Mouse (Mus musculus) CH12.LX (cell line): Measurements from ENCODE around the gene Nsl1. TPM values are rescaled to one million over a fixed set of nuclear protein-coding genes. Genes with fewer than 3 reads are reported as not detected.

ENCODE experiments used
- DNase-seq: peaks from one replicate; pipeline ENCODE4 v3.0.0-alpha.2; 2013; ENCODE audit errors: extremely low read depth
- H3K27ac ChIP-seq: 2 replicates; pipeline ENCODE4 v1.5.1; 2012; ENCODE audit warnings: low read depth, mild to moderate bottlenecking, control low read depth, moderate library complexity; ENCODE audit not compliant: insufficient read depth
- H3K27me3 ChIP-seq: replicated peaks from 2 replicates; pipeline ENCODE3; 2012; ENCODE audit warnings: inconsistent platforms
- H3K36me3 ChIP-seq, 2 experiments: replicated peaks in 1 of 2; 2 replicates each; pipeline versions ENCODE3 to v1.6.1; 2012; ENCODE audit warnings: inconsistent platforms in 1 of 2, low read length in 1 of 2, mild to moderate bottlenecking in 1 of 2, mixed read lengths in 1 of 2, moderate library complexity in 1 of 2; ENCODE audit not compliant: control insufficient read depth in 1 of 2, insufficient read depth in 1 of 2
- H3K4me1 ChIP-seq, 2 experiments: 2 replicates each; pipeline ENCODE4 v1.6.1; 2012; ENCODE audit warnings: inconsistent platforms in 1 of 2, moderate library complexity in 1 of 2; ENCODE audit not compliant: insufficient read depth in 2 of 2, control insufficient read depth in 1 of 2
- H3K4me2 ChIP-seq: 2 replicates; pipeline ENCODE4 v1.6.1; 2012; ENCODE audit warnings: low read depth, mild to moderate bottlenecking, control low read depth; ENCODE audit not compliant: poor library complexity, insufficient read depth, severe bottlenecking
- H3K4me3 ChIP-seq, 3 experiments: fragments of 150-350 bp in 1 of 3; sonication (generic) in 1 of 3; replicated peaks in 1 of 3; 2 replicates each; pipeline versions ENCODE3 to v1.5.1; 2011 to 2012; ENCODE audit warnings: low read depth in 2 of 3, low read length in 2 of 3, mild to moderate bottlenecking in 2 of 3, moderate library complexity in 2 of 3, control low read depth in 1 of 3, improper control_type of control experiment in 1 of 3, inconsistent platforms in 1 of 3, mixed read lengths in 1 of 3; ENCODE audit not compliant: poor library complexity in 1 of 3
- H3K79me2 ChIP-seq: replicated peaks from 2 replicates; pipeline ENCODE4 v1.6.1; 2012; ENCODE audit warnings: mild to moderate bottlenecking, moderate library complexity; ENCODE audit not compliant: control insufficient read depth, poor library complexity, insufficient read depth, severe bottlenecking; ENCODE audit errors: extremely low read depth
- H3K9ac ChIP-seq: 2 replicates; pipeline ENCODE4 v1.6.1; 2012; ENCODE audit warnings: low read depth, mild to moderate bottlenecking, control low read depth, moderate library complexity; ENCODE audit not compliant: insufficient read depth
- H3K9me3 ChIP-seq: replicated peaks from 2 replicates; pipeline ENCODE3; 2012; ENCODE audit warnings: low read length, inconsistent platforms, mixed read lengths
- CHD1 ChIP-seq: IDR thresholded peaks from 2 replicates; pipeline ENCODE4 v1.6.1; 2012; ENCODE audit warnings: low read depth, low read length, improper control_type of control experiment, inconsistent platforms
- CHD2 ChIP-seq: IDR thresholded peaks from 2 replicates; pipeline ENCODE4 v1.6.1; 2011; ENCODE audit warnings: low read length, improper control_type of control experiment
- CTCF ChIP-seq, 2 experiments: IDR thresholded peaks in 1 of 2; conservative IDR thresholded peaks in 1 of 2; 2 replicates each; pipeline ENCODE4 v1.5.1; 2011 to 2012; ENCODE audit warnings: low read depth in 2 of 2, low read length in 2 of 2, improper control_type of control experiment in 1 of 2, inconsistent platforms in 1 of 2, mild to moderate bottlenecking in 1 of 2, moderate library complexity in 1 of 2
- ETS1 ChIP-seq: conservative IDR thresholded peaks from 2 replicates; pipeline ENCODE4 v1.6.1; 2012; ENCODE audit warnings: low read depth, mild to moderate bottlenecking, inconsistent platforms, low read length, improper control_type of control experiment, moderate library complexity
- GABPA ChIP-seq: IDR thresholded peaks from 2 replicates; pipeline ENCODE4 v1.6.1; 2012; ENCODE audit warnings: low read depth, low read length, improper control_type of control experiment, inconsistent platforms; ENCODE audit not compliant: insufficient replicate concordance
- HCFC1 ChIP-seq: IDR thresholded peaks from 2 replicates; pipeline ENCODE4 v1.6.1; 2012; ENCODE audit warnings: low read depth, mild to moderate bottlenecking, inconsistent platforms, low read length, improper control_type of control experiment
- JUN ChIP-seq: IDR thresholded peaks from 2 replicates; pipeline ENCODE4 v1.6.1; 2011; ENCODE audit warnings: low read depth, mild to moderate bottlenecking, low read length, improper control_type of control experiment, moderate library complexity; ENCODE audit not compliant: insufficient read depth
- JUND ChIP-seq: conservative IDR thresholded peaks from 2 replicates; pipeline ENCODE4 v1.6.1; 2011; ENCODE audit warnings: low read depth, low read length, improper control_type of control experiment
- MAFK ChIP-seq: IDR thresholded peaks from 2 replicates; pipeline ENCODE4 v1.6.1; 2011; ENCODE audit warnings: low read length, improper control_type of control experiment; ENCODE audit not compliant: insufficient replicate concordance
- MAX ChIP-seq: IDR thresholded peaks from 2 replicates; pipeline ENCODE4 v1.6.1; 2011; ENCODE audit warnings: low read length, improper control_type of control experiment
- MAZ ChIP-seq: IDR thresholded peaks from 2 replicates; pipeline ENCODE4 v1.6.1; 2012; ENCODE audit warnings: low read depth, mild to moderate bottlenecking, inconsistent platforms, low read length, improper control_type of control experiment, moderate library complexity
- MYC ChIP-seq: IDR thresholded peaks from 2 replicates; pipeline ENCODE4 v1.6.1; 2011; ENCODE audit warnings: low read depth, mild to moderate bottlenecking, improper control_type of control experiment, low read length
- NELFE ChIP-seq: IDR thresholded peaks from 2 replicates; pipeline ENCODE4 v1.6.1; 2011; ENCODE audit warnings: low read depth, low read length, improper control_type of control experiment
- PAX5 ChIP-seq: IDR thresholded peaks from 2 replicates; pipeline ENCODE4 v1.6.1; 2012; ENCODE audit warnings: low read length, inconsistent platforms, mixed read lengths
- POLR2A ChIP-seq: IDR thresholded peaks from 2 replicates; pipeline ENCODE4 v1.6.1; 2011; ENCODE audit warnings: low read depth, mild to moderate bottlenecking, improper control_type of control experiment, low read length
- POLR2AphosphoS2 ChIP-seq: IDR thresholded peaks from 2 replicates; pipeline ENCODE4 v1.6.1; 2011; ENCODE audit warnings: low read depth, low read length, improper control_type of control experiment
- RAD21 ChIP-seq: IDR thresholded peaks from 2 replicates; pipeline ENCODE4 v1.6.1; 2011; ENCODE audit warnings: low read depth, mild to moderate bottlenecking, low read length, improper control_type of control experiment, moderate library complexity
- RCOR1 ChIP-seq: conservative IDR thresholded peaks from 2 replicates; pipeline ENCODE4 v1.6.1; 2012; ENCODE audit warnings: low read depth, mild to moderate bottlenecking, inconsistent platforms, low read length, improper control_type of control experiment
- SIN3A ChIP-seq: IDR thresholded peaks from 2 replicates; pipeline ENCODE4 v1.6.1; 2012; ENCODE audit warnings: low read length, improper control_type of control experiment, inconsistent platforms
- SMC3 ChIP-seq: IDR thresholded peaks from 2 replicates; pipeline ENCODE4 v1.6.1; 2011; ENCODE audit warnings: low read depth, low read length, improper control_type of control experiment
- ZC3H11A ChIP-seq: IDR thresholded peaks from 2 replicates; pipeline ENCODE4 v1.6.1; 2012; ENCODE audit warnings: low read depth, mild to moderate bottlenecking, inconsistent platforms, low read length, improper control_type of control experiment
- ZMIZ1 ChIP-seq: IDR thresholded peaks from 2 replicates; pipeline ENCODE4 v1.6.1; 2012; ENCODE audit warnings: low read depth, mild to moderate bottlenecking, inconsistent platforms, low read length, improper control_type of control experiment
- dilution Hi-C: fragments of 300-500 bp; cut with MboI; formaldehyde crosslinking; loops from 2 replicates; pipeline ENCODE4 v1.14.3; 2020; ENCODE audit warnings: low sequenced_read_pairs; ENCODE audit not compliant: extremely low pct_unique_long_range_greater_than_20kb, extremely low pct_ligation_motif_present
- in situ Hi-C: fragments of 300-500 bp; cut with MboI; formaldehyde crosslinking; loops from 3 replicates; pipeline ENCODE4 v1.14.3; 2019; ENCODE audit warnings: low sequenced_read_pairs, low pct_ligation_motif_present, low pct_unique_long_range_greater_than_20kb, mixed read lengths
- polyA plus RNA-seq: library from polyadenylated mRNA; unstranded; fragments of >175 nt; gene quantifications from 2 replicates; pipeline ENCODE4 v1.2.1, GENCODE M21; 2012; ENCODE audit warnings: low read depth; ENCODE audit not compliant: insufficient read length
- total RNA-seq, 2 experiments: library from RNA; depleted of rRNA; stranded (reverse); fragments of 300-350 nt in 1 of 2; fragments of >200 nt in 1 of 2; gene quantifications; 2 replicates each; pipeline ENCODE4 v1.2.3; 2012 to 2014

The Nsl1 gene
- total and polyA plus RNA-seq, 3 experiments, result 16.0 to 27.1 (median 17.4) TPM

DNA sequence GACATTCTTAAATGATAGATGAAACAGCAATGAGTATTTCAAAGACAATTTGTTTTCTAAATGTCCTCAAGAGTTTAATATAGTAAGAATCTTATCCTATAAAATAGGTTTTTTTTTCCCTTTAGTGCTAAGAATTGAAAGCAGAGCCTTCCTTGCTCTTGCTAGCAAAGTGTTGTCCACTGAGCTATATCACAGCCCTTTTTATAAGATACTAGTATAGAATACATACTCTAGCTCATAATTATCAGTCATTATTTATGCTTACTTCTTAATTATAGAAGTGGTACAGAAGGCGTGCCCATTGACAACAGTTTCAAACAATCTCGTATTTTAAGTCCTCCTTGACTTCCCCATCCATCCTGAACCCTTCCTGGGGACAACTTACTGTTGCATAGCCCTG is 1.7 kb downstream of the Nsl1 start:
- no peaks in the 10 kb centered on the region for H3K9me3 ChIP-seq
- no peak overlapping the region for H3K4me3 ChIP-seq
- TF ChIP-seq HCFC1 (no peak), GABPA (no peak), RAD21 (no peak), RCOR1 (no peak), ZC3H11A (no peak), SMC3 (no peak), MAFK (no peak), NELFE (no peak), CHD1 (no peak), POLR2A (no peak), MAZ (no peak), CHD2 (no peak), JUND (no peak), CTCF (conservative IDR thresholded peaks at IDR 0.05 in 1 of 2, IDR thresholded peaks at IDR 0.05 in 1 of 2; ENCODE audit: low read depth in 2 of 2, low read length in 2 of 2) (no peak)
- H3K27me3 ChIP-seq, result no peaks in the 10 kb centered on the region
- in situ Hi-C loops (no loop called here), dilution Hi-C loops (no loop called here)
- no peak overlapping the region for H3K27ac ChIP-seq
- peaks cover 36 to 50% of the 10 kb centered on the region in 2 experiments for H3K36me3 ChIP-seq
- H3K9ac ChIP-seq, result no peak overlapping the region
- H3K79me2 ChIP-seq, result peaks cover 39% of the 10 kb centered on the region
- peak overlapping the region; percentile 34; the same call in 1 of the 2 replicates for H3K4me2 ChIP-seq
- peaks cover 9 to 38% of the 10 kb centered on the region in 2 experiments for H3K4me1 ChIP-seq
- no peak for DNase-seq

DNA sequence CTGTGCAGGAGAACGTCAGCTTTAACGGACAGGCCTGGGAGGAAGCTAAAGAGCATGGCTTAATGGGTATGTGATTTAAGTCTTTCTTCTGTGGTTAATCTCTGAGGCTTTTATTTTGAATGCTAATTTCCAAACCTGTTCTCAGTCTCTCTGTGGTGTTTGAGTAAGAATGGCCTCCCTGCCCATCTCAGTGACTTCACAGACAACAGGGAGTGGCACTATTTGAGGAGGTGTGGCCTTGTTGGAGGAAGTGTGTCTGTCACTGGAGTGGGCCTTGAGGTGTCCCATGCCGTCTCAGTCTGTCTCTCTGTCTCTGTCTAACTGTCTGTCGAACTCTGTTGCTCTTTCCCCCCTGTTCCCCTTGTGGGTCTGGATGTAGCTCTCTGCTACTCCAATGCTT is 2.4 kb downstream of the Nsl1 start:
- Histone ChIP-seq H3K27ac (no peak overlapping the region), H3K9ac (no peak overlapping the region)

DNA sequence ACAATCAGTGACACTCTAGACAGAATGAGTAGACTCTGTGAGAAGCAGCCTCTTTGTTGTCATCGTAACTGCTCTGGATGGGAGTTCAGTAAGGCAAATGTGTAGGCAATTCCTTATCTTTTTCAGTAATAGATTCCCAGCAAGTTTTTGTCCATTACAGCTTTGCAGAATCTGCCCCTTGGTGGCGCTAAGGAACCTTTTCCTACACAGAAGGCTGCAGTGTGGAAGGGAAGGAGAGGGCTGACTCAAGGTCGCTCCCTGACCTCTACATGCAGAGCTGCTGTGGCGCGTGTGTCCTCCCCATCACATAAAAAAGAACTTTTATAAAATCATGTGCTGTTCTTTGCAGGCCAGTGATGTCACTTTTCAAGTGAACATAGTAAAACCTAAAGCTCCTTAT is 5.6 kb downstream of the Nsl1 start:
- dilution Hi-C loops, result no loop called here
- H3K27ac ChIP-seq, result no peak overlapping the region
- H3K79me2 ChIP-seq, result peaks cover 34% of the 10 kb centered on the region
- H3K9me3 ChIP-seq, result no peaks in the 10 kb centered on the region
- H3K4me3 ChIP-seq, result no peak overlapping the region
- TF ChIP-seq MAFK (no peak), ZC3H11A (no peak), SIN3A (no peak), MYC (no peak), POLR2AphosphoS2 (no peak), ZMIZ1 (no peak), PAX5 (no peak), CHD1 (no peak), NELFE (no peak), SMC3 (peak; percentile 23; the same call in 1 of the 2 replicates), ETS1 (no peak), JUN (no peak), RAD21 (peak; percentile 24), CTCF (conservative IDR thresholded peaks at IDR 0.05 in 1 of 2, IDR thresholded peaks at IDR 0.05 in 1 of 2; ENCODE audit: low read depth in 2 of 2, low read length in 2 of 2) (peak in 1 of 2 experiments; percentile 55; a peak in 2 of 4 replicates), MAX (no peak)
- in situ Hi-C loops, result no loop called here
- H3K9ac ChIP-seq, result no peak overlapping the region
- H3K27me3 ChIP-seq, result no peaks in the 10 kb centered on the region
- peaks cover 16 to 51% of the 10 kb centered on the region in 2 experiments for H3K4me1 ChIP-seq
- no peak for DNase-seq
- H3K36me3 ChIP-seq, result peaks cover 64 to 85% of the 10 kb centered on the region in 2 experiments
- no peak overlapping the region for H3K4me2 ChIP-seq

More for the DNA sequence above, 2.4 kb downstream of the Nsl1 start:
- dilution Hi-C loops (no loop called here), in situ Hi-C loops (no loop called here)
- peak overlapping the region in 1 of 3 experiments; percentile 8 for H3K4me3 ChIP-seq
- peak overlapping the region; percentile 34; the same call in 1 of the 2 replicates for H3K4me2 ChIP-seq
- H3K36me3 ChIP-seq, result peaks cover 41 to 56% of the 10 kb centered on the region in 2 experiments
- DNase-seq, result peak; percentile 58
- TF ChIP-seq SIN3A, result 0 out of 2 replicates have a peak, but pooled peaks have one; percentile 21
- TF ChIP-seq POLR2A, result no peak
- TF ChIP-seq CTCF (conservative IDR thresholded peaks at IDR 0.05 in 1 of 2, IDR thresholded peaks at IDR 0.05 in 1 of 2; ENCODE audit: low read depth in 2 of 2, low read length in 2 of 2), result no peak
- no peaks in the 10 kb centered on the region for H3K27me3 ChIP-seq
- H3K9me3 ChIP-seq, result no peaks in the 10 kb centered on the region
- peaks cover 9 to 38% of the 10 kb centered on the region in 2 experiments for H3K4me1 ChIP-seq
- peaks cover 39% of the 10 kb centered on the region for H3K79me2 ChIP-seq
